Mouse (Mus musculus): ENCODE results near the gene Lrig2. TPM values are rescaled to one million over a fixed set of nuclear protein-coding genes. Genes with fewer than 3 reads are reported as not detected.

Gene Lrig2
- polyA plus RNA-seq, 1 experiment from 2014 or later: 6.4 TPM

DNA sequence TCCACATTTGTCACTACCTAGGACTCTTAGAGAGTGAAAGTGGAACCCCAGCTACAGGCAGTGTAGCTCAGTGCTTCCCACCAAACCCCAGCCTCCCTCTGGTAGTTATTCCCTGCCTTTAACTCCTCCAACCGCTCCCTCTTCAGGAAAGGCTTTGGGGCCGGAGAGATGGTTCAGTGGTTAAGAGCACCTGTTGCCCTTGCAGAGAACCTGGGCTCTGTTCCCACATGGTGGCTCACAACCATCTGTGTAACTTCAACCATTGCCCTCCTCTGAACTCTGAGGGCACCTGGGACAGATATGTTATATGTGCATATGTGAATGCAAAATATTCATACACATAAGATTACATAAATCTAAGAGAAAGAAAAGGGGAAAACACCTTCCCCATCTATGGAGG lies 122.3 kb downstream of the Lrig2 start:
- 87% methylated on average over 2 of the region's 2 CpGs for WGBS
- H3K4me3 ChIP-seq (ENCODE audit: low read depth, low read length): no peak overlapping the region
- H3K4me2 ChIP-seq (replicated peaks; ENCODE audit: low read depth): no peak overlapping the region

DNA sequence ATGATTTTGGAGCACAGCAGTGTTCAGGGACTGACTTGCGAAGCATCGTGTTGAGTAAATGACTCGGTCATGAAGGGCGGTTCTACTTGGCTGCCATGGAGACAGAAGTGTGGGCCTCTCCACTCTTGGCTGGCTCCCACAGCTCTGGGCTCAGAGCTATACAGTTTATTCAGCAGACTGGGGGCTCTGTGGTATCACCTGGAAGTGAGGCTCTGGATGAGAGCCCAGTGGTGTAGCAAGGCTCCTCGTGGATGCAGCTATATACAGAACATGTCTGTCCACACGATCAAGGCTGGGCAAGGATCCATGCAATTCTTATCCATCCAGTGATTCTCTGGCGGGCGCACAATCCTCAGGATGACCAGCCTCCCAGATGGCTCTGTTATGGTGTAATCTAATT lies 126.1 kb downstream of the Lrig2 start:
- no peaks in the 10 kb centered on the region for H3K9me3 ChIP-seq (ENCODE audit: control insufficient read depth)
- no peaks in the 10 kb centered on the region for H3K27me3 ChIP-seq (replicated peaks; ENCODE audit: control insufficient read depth, insufficient read depth, low read length)
- no peak for TF ChIP-seq CTCF (IDR thresholded peaks at IDR 0.05; ENCODE audit: low read depth)
- no peak overlapping the region for H3K4me2 ChIP-seq (replicated peaks; ENCODE audit: low read depth)
- H3K4me3 ChIP-seq (ENCODE audit: low read depth, low read length): no peak overlapping the region
- H3K4me1 ChIP-seq (replicated peaks; ENCODE audit: control insufficient read depth, insufficient read depth, low read length): 0 out of 2 replicates have a peak, but pooled peaks cover 4% of the 10 kb centered on the region
- H3K27ac ChIP-seq (ENCODE audit: low read depth, low read length): no peak overlapping the region
- no peak overlapping the region for H3K9ac ChIP-seq (ENCODE audit: low read depth, low read length)
- WGBS: 68% methylated on average over 8 of the region's 8 CpGs
- no peaks in the 10 kb centered on the region for H3K36me3 ChIP-seq (ENCODE audit: control insufficient read depth, insufficient read depth)
- no peak for ATAC-seq

More for the DNA sequence above, 122.3 kb downstream of the Lrig2 start:
- H3K4me1 ChIP-seq (replicated peaks; ENCODE audit: control insufficient read depth, insufficient read depth, low read length): no peaks in the 10 kb centered on the region
- no peak overlapping the region for H3K27ac ChIP-seq (ENCODE audit: low read depth, low read length)
- H3K36me3 ChIP-seq (ENCODE audit: control insufficient read depth, insufficient read depth): no peaks in the 10 kb centered on the region
- no peaks in the 10 kb centered on the region for H3K27me3 ChIP-seq (replicated peaks; ENCODE audit: control insufficient read depth, insufficient read depth, low read length)
- H3K9me3 ChIP-seq (ENCODE audit: control insufficient read depth): no peaks in the 10 kb centered on the region
- no peak overlapping the region for H3K9ac ChIP-seq (ENCODE audit: low read depth, low read length)
- TF ChIP-seq CTCF (IDR thresholded peaks at IDR 0.05; ENCODE audit: low read depth): no peak
- no peak for ATAC-seq

DNA sequence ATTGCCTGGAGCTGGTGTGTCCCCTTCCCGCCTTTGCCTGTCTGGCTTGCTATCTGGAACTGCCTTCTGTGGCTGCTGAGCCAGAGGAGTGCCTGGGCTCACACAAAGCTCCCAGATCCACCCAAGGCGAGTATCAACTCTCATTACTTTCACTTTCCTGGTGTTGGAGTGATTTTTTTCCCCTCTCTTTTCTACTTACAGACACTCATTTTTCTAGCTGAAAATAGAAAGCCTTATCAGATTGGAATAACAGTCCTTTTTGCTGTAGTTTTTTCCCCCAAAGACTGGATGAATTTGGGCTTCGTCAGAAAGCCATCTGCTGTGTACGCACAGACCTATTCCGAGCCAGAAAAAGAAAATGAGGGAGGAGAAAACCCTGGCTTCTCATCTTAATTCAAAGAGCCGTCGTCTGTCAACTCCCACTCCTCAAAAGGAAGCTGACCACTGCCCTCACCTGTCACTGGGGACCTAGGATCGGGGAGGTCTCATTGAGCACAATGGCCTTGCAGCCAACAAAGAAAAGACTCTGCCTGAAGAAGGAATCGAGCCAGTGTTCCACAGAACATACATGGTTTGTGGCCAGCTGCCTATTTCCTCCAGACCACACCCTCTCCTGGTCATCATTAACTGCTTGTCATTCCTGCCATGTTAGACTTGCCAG lies 127.9 kb downstream of the Lrig2 start:
- Histone ChIP-seq H3K4me2 (replicated peaks; ENCODE audit: low read depth) (no peak overlapping the region), H3K36me3 (ENCODE audit: control insufficient read depth, insufficient read depth) (no peaks in the 10 kb centered on the region), H3K27me3 (replicated peaks; ENCODE audit: control insufficient read depth, insufficient read depth, low read length) (no peaks in the 10 kb centered on the region), H3K27ac (ENCODE audit: low read depth, low read length) (no peak overlapping the region), H3K9ac (ENCODE audit: low read depth, low read length) (no peak overlapping the region), H3K4me1 (replicated peaks; ENCODE audit: control insufficient read depth, insufficient read depth, low read length) (0 out of 2 replicates have a peak, but pooled peaks cover 4% of the 10 kb centered on the region), H3K4me3 (ENCODE audit: low read depth, low read length) (no peak overlapping the region), H3K9me3 (ENCODE audit: control insufficient read depth) (no peaks in the 10 kb centered on the region)
- no peak for ATAC-seq
- TF ChIP-seq CTCF (IDR thresholded peaks at IDR 0.05; ENCODE audit: low read depth): no peak
- 57% methylated on average over 9 of the region's 9 CpGs for WGBS

DNA sequence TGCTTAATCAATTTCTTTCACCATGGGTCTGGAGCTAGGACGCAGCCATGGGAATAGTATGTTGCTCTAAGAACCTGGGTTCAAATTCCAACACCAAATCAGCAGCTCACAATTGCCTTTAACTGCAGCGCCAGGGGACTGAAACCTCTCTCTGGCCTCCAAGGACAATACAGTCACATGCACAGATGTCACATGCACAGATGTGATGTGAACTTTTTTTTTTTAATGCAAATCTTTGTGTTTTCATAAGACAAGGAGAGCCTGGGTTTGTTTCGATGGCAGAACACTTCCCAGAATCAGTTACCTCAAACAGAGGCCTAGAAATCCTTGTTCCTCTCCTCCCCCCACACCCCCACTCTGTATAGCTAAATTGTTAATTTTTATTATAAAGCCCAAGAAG lies 133.5 kb downstream of the Lrig2 start:
- H3K36me3 ChIP-seq (ENCODE audit: control insufficient read depth, insufficient read depth): no peaks in the 10 kb centered on the region
- H3K9ac ChIP-seq (ENCODE audit: low read depth, low read length): no peak overlapping the region
- 65% methylated on average over 3 of the region's 3 CpGs for WGBS
- no peak for TF ChIP-seq CTCF (IDR thresholded peaks at IDR 0.05; ENCODE audit: low read depth)
- H3K4me1 ChIP-seq (replicated peaks; ENCODE audit: control insufficient read depth, insufficient read depth, low read length): no peaks in the 10 kb centered on the region
- H3K27me3 ChIP-seq (replicated peaks; ENCODE audit: control insufficient read depth, insufficient read depth, low read length): no peaks in the 10 kb centered on the region
- no peak overlapping the region for H3K4me2 ChIP-seq (replicated peaks; ENCODE audit: low read depth)
- H3K27ac ChIP-seq (ENCODE audit: low read depth, low read length): no peak overlapping the region
- no peak for ATAC-seq
- H3K9me3 ChIP-seq (ENCODE audit: control insufficient read depth): no peaks in the 10 kb centered on the region
- no peak overlapping the region for H3K4me3 ChIP-seq (ENCODE audit: low read depth, low read length)

DNA sequence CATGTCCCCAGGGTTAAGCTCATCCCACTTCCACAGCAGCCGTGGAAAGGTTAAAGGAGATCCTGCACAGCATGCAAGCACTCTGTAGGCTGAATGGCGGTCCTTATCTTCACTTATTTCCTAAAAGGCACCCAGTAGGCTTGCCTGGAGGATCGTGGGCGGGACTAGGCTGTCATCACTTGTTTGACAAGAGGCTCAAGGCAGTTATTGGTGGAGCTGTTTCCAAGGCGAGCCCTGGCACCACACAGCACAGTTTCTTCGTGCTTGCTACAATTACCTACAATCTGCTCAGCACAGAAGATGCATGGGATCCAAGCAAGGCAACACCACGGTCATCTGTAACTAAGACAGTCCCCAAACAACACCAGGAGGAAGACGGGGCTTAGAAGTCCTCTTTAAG lies 137.8 kb downstream of the Lrig2 start:
- WGBS: 64% methylated on average over 8 of the region's 8 CpGs
- Histone ChIP-seq H3K27ac (ENCODE audit: low read depth, low read length) (no peak overlapping the region), H3K4me1 (replicated peaks; ENCODE audit: control insufficient read depth, insufficient read depth, low read length) (no peaks in the 10 kb centered on the region), H3K9ac (ENCODE audit: low read depth, low read length) (no peak overlapping the region), H3K4me3 (ENCODE audit: low read depth, low read length) (no peak overlapping the region), H3K4me2 (replicated peaks; ENCODE audit: low read depth) (no peak overlapping the region), H3K36me3 (ENCODE audit: control insufficient read depth, insufficient read depth) (no peaks in the 10 kb centered on the region), H3K27me3 (replicated peaks; ENCODE audit: control insufficient read depth, insufficient read depth, low read length) (no peaks in the 10 kb centered on the region), H3K9me3 (ENCODE audit: control insufficient read depth) (no peaks in the 10 kb centered on the region)
- no peak for ATAC-seq
- no peak for TF ChIP-seq CTCF (IDR thresholded peaks at IDR 0.05; ENCODE audit: low read depth)

DNA sequence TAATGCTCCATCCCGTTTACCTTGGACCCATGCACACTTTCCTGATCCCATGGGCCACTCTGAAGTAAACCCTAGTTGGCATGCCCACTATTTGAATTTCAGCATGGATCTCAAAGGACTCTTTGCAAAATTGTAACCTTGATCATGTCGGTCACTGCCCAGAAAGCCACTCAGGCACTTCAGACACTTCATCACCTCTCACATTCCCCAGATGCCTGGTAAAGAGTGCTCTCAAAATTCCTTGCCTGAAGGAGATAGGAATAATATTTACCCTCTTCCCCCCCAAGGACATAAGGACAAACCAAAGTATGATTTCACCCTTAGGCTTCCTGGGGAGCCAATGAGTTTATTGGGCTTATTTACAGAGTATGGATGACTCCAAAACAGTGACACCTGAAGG lies 139.3 kb downstream of the Lrig2 start:
- no peaks in the 10 kb centered on the region for H3K9me3 ChIP-seq (ENCODE audit: control insufficient read depth)
- no peak overlapping the region for H3K4me3 ChIP-seq (ENCODE audit: low read depth, low read length)
- H3K4me1 ChIP-seq (replicated peaks; ENCODE audit: control insufficient read depth, insufficient read depth, low read length): no peaks in the 10 kb centered on the region
- no peak for ATAC-seq
- TF ChIP-seq CTCF (IDR thresholded peaks at IDR 0.05; ENCODE audit: low read depth): no peak
- H3K4me2 ChIP-seq (replicated peaks; ENCODE audit: low read depth): no peak overlapping the region
- no peaks in the 10 kb centered on the region for H3K27me3 ChIP-seq (replicated peaks; ENCODE audit: control insufficient read depth, insufficient read depth, low read length)
- H3K36me3 ChIP-seq (ENCODE audit: control insufficient read depth, insufficient read depth): no peaks in the 10 kb centered on the region
- no peak overlapping the region for H3K27ac ChIP-seq (ENCODE audit: low read depth, low read length)
- H3K9ac ChIP-seq (ENCODE audit: low read depth, low read length): no peak overlapping the region
- 75% methylated on average over 2 of the region's 2 CpGs for WGBS
